Mouse (Mus musculus) testis, adult 2 months (tissue): ENCODE measurements around the gene Phactr1.

Source experiments
- CTCF ChIP-seq: fragments of 200-500 bp; IDR thresholded peaks from 2 replicates; pipeline ENCODE4 v1.5.1; 2012; ENCODE audit warnings: low read depth, mild to moderate bottlenecking, inconsistent platforms, low read length, moderate library complexity; ENCODE audit not compliant: control insufficient read depth, insufficient read depth, insufficient replicate concordance
- POLR2A ChIP-seq: fragments of 200-500 bp; IDR thresholded peaks from 2 replicates; pipeline ENCODE4 v1.6.1; 2012; ENCODE audit warnings: low read depth, mild to moderate bottlenecking, inconsistent platforms, low read length, moderate library complexity; ENCODE audit not compliant: control insufficient read depth

DNA sequence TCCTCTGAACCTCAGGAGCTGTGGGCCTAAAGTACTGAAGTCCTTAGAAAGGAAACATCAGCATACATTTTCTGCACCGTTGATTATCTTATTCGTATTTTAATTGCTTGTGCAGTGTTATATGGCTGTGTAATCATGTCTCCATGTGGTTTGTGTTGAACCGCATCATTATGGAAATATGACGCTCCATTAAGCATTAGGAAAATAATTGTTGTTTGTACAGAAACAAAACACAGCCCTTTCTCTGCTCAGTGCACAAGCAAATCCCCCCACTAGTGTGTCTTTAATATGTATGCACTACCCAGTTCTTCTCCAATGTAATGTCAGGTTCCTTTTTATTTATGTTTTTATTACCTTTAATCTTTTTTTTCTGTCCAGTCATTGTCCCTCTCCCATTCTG, 333.6 kb downstream of the Phactr1 start:
- no peak for TF ChIP-seq CTCF
- no peak for TF ChIP-seq POLR2A
